Mouse (Mus musculus) midbrain, embryonic 11.5 days (tissue): ENCODE data around the gene Gm16253. TPM values are rescaled to one million over a fixed set of nuclear protein-coding genes. Genes with fewer than 3 reads are reported as not detected.

ENCODE experiments used
- ATAC-seq: fragments of 200-750 bp; cut with Nextera tagmentation; 2 replicates; pipeline ENCODE4 v1.8.0; 2017; ENCODE audit warnings: moderate TSS enrichment, moderate library complexity; ENCODE audit not compliant: low FRiP score
- DNase-seq: peaks from one replicate; pipeline ENCODE4 v3.0.0; 2015; ENCODE audit warnings: low spot score; ENCODE audit errors: missing footprints
- H3K27ac ChIP-seq: fragments of 300-500 bp; sonication (generic); 2 replicates; pipeline ENCODE4 v1.5.1; 2014; ENCODE audit warnings: low read depth, low read length
- H3K27me3 ChIP-seq: fragments of 300-500 bp; sonication (generic); 2 replicates; pipeline ENCODE4 v1.6.1; 2014; ENCODE audit warnings: mild to moderate bottlenecking, low read length, moderate library complexity, mixed read lengths; ENCODE audit not compliant: control insufficient read depth, insufficient read depth
- H3K36me3 ChIP-seq: fragments of 300-500 bp; sonication (generic); 2 replicates; pipeline ENCODE4 v1.6.1; 2014; ENCODE audit warnings: mild to moderate bottlenecking, low read length, moderate library complexity, mixed read lengths; ENCODE audit not compliant: control insufficient read depth, insufficient read depth
- H3K4me1 ChIP-seq: fragments of 300-500 bp; sonication (generic); 2 replicates; pipeline ENCODE4 v1.6.1; 2014; ENCODE audit warnings: low read length; ENCODE audit not compliant: control insufficient read depth, insufficient read depth
- H3K4me2 ChIP-seq: fragments of 300-500 bp; sonication (generic); 2 replicates; pipeline ENCODE4 v1.6.1; 2014; ENCODE audit warnings: mild to moderate bottlenecking, moderate library complexity
- H3K4me3 ChIP-seq: fragments of 300-500 bp; sonication (generic); 2 replicates; pipeline ENCODE4 v1.5.1; 2014; ENCODE audit warnings: low read depth, low read length
- H3K9ac ChIP-seq: fragments of 300-500 bp; sonication (generic); 2 replicates; pipeline ENCODE4 v1.6.1; 2014; ENCODE audit warnings: low read length
- H3K9me3 ChIP-seq: fragments of 300-500 bp; sonication (generic); 2 replicates; pipeline ENCODE4 v1.6.1; 2016; ENCODE audit warnings: low read length; ENCODE audit not compliant: control insufficient read depth
- WGBS: fragments of 180-500 bp; shearing (Covaris S2); extraction: QIAGEN DNeasy Blood & Tissue Kit; methylation state at CpG from one replicate; pipeline ENCODE4 v1.1.7; 2014; 5-methylcytosine and 5-hydroxymethylcytosine counted together
- polyA plus RNA-seq: library from polyadenylated mRNA; unstranded; fragments of >200 nt; fragmentation: Nextera tagmentation; extraction: Ambion mirVana; gene quantifications from 2 replicates; pipeline ENCODE4 v1.2.1, GENCODE M21; 2014

The Gm16253 gene
- polyA plus RNA-seq, 1 experiment from 2014 or later = 0.36 TPM

DNA sequence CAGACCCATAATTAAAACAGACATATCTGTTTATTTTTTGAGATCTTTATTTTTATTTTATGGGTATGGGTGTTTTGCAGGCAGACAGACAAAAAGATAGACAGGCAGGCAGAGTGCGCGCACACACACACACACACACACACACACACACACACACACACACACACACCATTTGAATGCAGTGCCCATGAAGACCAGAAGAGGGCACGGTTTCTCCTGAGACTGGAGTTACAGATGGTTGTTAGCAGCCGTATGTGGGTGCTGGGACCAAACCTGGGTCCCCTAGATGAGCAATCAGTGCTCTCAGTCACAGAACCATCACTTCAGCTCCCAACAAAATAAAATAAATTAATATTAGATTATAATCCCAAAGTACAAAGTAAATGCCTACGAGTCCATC is 6.6 kb downstream of the Gm16253 start:
- H3K4me2 ChIP-seq = no peak overlapping the region
- WGBS = 87% methylated on average over 5 of the region's 5 CpGs
- H3K9me3 ChIP-seq = no peaks in the 10 kb centered on the region
- no peak overlapping the region for H3K4me3 ChIP-seq
- H3K27ac ChIP-seq = no peak overlapping the region
- ATAC-seq (no peak), DNase-seq (no peak)
- no peaks in the 10 kb centered on the region for H3K36me3 ChIP-seq
- H3K27me3 ChIP-seq = no peaks in the 10 kb centered on the region
- H3K4me1 ChIP-seq = peaks cover 5% of the 10 kb centered on the region; the same call in 1 of the 2 replicates
- H3K9ac ChIP-seq = no peak overlapping the region

DNA sequence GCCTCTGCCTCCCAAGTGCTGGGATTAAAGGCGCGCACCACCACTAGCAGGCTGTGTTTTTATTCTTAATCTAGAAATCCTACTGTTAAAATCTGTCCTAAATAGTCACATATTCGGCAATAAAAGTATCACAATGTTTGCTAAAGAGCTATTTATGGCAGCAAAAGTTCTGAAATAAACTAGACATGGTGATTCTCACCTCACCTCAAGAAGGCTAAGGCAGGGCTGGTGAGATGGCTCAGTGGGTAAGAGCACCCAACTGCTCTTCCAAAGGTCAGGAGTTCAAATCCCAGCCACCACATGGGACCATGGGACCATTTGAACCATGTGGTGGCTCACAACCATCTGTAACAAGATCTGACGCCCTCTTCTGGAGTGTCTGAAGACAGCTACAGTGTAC is 13.9 kb downstream of the Gm16253 start:
- no peaks in the 10 kb centered on the region for H3K36me3 ChIP-seq
- no peak overlapping the region for H3K4me2 ChIP-seq
- H3K4me3 ChIP-seq = no peak overlapping the region
- peaks cover 8% of the 10 kb centered on the region for H3K4me1 ChIP-seq
- DNase-seq (no peak), ATAC-seq (no peak)
- 86% methylated on average over 4 of the region's 4 CpGs for WGBS
- no peaks in the 10 kb centered on the region for H3K9me3 ChIP-seq
- H3K27ac ChIP-seq = no peak overlapping the region
- peaks cover 7% of the 10 kb centered on the region for H3K27me3 ChIP-seq
- no peak overlapping the region for H3K9ac ChIP-seq

DNA sequence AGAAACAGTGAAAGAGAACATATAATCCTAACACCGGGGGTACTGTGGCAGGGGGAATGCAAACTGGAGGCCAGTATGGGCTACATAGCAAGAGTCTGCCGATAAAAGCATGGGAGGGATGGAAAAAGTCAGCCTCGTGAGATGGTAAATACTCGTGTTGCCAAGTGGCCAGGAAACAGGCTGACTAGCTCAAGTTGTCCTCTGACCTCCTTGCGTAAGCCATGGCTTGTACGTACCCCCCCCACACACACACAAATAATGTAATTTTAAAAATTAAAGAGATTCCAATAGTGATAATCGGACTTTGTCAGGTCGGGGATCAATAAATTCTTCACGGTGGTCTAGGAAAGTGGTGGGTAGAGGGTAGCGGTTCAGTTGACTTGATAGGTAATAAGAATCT is 16.6 kb downstream of the Gm16253 start:
- DNase-seq (no peak), ATAC-seq (peak; percentile 1; the same call in 1 of the 2 replicates)
- WGBS = 3% methylated on average over 10 of the region's 10 CpGs
- Histone ChIP-seq H3K27ac (no peak overlapping the region), H3K4me2 (peak overlapping the region; percentile 76), H3K9ac (peak overlapping the region; percentile 76), H3K27me3 (peaks cover 20% of the 10 kb centered on the region), H3K36me3 (no peaks in the 10 kb centered on the region), H3K4me3 (peak overlapping the region; percentile 70), H3K4me1 (peaks cover 32% of the 10 kb centered on the region), H3K9me3 (no peaks in the 10 kb centered on the region)

DNA sequence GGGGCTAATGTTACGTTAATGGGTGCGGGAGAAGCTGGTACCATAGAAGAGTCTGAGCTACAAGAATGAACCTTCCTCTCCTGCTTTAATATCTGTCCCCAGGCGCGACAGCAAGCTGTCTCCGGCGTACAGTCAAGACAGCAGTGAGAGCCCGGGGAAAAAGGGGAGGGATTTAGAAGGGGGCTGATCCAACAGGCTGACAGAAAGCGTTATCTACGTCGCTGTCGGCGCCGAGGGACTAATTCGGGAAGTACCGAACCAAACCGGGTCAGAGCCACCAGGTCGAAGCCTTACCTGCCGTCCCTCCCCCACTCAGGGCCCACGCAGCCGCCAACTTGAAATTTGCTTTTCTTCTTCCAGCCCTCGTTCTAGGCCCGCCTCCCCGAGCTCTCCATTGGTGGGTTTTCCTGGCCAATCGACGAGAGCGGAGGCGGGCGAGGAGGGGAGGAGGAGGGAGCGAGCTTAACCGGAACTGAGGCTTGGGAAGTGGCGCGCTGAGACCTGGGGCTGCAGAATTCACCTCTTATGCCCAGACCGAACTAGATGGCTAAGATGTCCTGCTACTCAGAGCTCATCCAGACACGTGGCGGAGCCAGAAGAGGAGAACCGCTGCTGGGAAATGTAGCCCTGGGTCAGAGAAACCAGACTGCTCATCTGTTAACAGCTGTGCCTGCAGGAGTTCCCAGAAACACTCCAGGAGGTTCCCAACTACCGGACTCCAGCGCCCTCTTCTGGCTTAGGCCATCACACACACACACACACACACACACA is 17.2 kb downstream of the Gm16253 start, which contains the start of gene Polr3gl:
TSS of gene Polr3gl (minus strand) at position 392 of the 771 bp plus-strand sequence.
- under 1% methylated on average over 38 of the region's 38 CpGs for WGBS
- ATAC-seq = peak; percentile 87
- no peaks in the 10 kb centered on the region for H3K9me3 ChIP-seq
- H3K27me3 ChIP-seq = peaks cover 22% of the 10 kb centered on the region
- no peaks in the 10 kb centered on the region for H3K36me3 ChIP-seq
- peak within 1 kb of the TSS; percentile 65 for H3K27ac ChIP-seq
- H3K4me1 ChIP-seq = peaks cover 36% of the 10 kb centered on the region
- H3K4me3 ChIP-seq = peak within 1 kb of the TSS; percentile 70
- H3K4me2 ChIP-seq = peak within 1 kb of the TSS; percentile 76
- H3K9ac ChIP-seq = peak within 1 kb of the TSS; percentile 76
- DNase-seq = peak; percentile 99

DNA sequence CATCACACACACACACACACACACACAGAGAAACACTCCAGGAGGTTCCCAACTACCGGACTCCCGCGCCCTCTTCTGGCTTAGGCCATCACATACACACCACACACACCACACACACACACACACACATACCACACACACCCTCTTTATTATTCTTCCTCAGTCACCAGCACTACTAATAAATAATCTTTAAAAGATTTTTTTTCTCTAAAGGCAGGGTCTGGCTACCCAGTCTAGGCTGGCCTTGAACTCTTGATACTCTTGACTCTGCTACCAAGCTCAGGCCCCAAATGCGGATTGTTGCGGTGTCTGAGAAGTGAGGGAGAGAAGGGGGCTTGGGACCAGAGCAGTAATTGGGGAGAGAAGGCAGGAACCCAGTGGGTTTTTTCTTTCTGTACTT is 18.1 kb downstream of the Gm16253 start:
- DNase-seq = no peak
- Histone ChIP-seq H3K4me1 (peaks cover 36% of the 10 kb centered on the region), H3K9ac (no peak overlapping the region), H3K27me3 (peaks cover 24% of the 10 kb centered on the region), H3K4me3 (no peak overlapping the region), H3K27ac (no peak overlapping the region), H3K4me2 (no peak overlapping the region), H3K36me3 (no peaks in the 10 kb centered on the region), H3K9me3 (no peaks in the 10 kb centered on the region)
- WGBS = 83% methylated on average over 5 of the region's 5 CpGs
- no peak for ATAC-seq

- Histone ChIP-seq H3K9me3 (no peaks in the 10 kb centered on the region), H3K9ac (no peak overlapping the region; the same call in 1 of the 2 replicates), H3K27ac (no peak overlapping the region), H3K27me3 (peaks cover 24% of the 10 kb centered on the region), H3K4me2 (peak overlapping the region; percentile 96; the same call in 1 of the 2 replicates), H3K4me3 (no peak overlapping the region), H3K4me1 (peaks cover 43% of the 10 kb centered on the region), H3K36me3 (no peaks in the 10 kb centered on the region)
- WGBS = 26% methylated on average over 6 of the region's 6 CpGs
- ATAC-seq = no peak
- DNase-seq = peak; percentile 87
Measured at GRCm38 (mm10) chr3:96595661-96596060, 18.9 kb downstream of the Gm16253 start.

DNA sequence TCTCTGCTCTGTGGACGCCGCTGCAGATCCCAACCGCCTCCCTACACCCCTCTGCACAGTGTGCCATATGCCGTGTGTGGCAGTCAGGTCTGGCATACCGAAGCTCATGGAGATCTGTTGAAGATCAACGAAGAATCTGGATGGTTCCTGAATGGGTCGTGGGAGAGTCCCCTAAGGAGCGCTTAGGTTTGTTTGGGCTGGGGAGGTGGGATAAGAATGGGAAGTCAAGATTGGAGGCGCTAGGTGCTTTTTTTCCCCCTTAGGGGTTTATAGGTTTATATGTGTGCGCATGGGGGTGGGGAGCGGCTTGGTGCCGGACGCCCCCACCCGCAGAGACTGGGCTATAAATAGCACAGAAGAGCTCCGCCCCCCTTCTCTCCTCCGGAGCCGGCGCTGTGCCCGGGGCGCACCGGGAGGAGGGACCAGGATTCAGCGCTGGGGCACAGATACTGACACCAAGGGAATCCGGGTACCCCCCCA is 19.5 kb downstream of the Gm16253 start, which contains the start of gene Ankrd34a:
TSS of gene Ankrd34a (plus strand) at position 409 of the 480 bp plus-strand sequence.
- ATAC-seq = no peak
- H3K4me3 ChIP-seq = peak within 1 kb of the TSS; percentile 44
- H3K4me2 ChIP-seq = peak within 1 kb of the TSS; percentile 96
- H3K27me3 ChIP-seq = peaks cover 24% of the 10 kb centered on the region
- no peaks in the 10 kb centered on the region for H3K9me3 ChIP-seq
- H3K36me3 ChIP-seq = no peaks in the 10 kb centered on the region
- 2% methylated on average over 19 of the region's 23 CpGs for WGBS
- peak within 1 kb of the TSS; percentile 74 for H3K9ac ChIP-seq
- H3K4me1 ChIP-seq = peaks cover 43% of the 10 kb centered on the region
- peak; percentile 93 for DNase-seq
- no peak within 1 kb of the TSS for H3K27ac ChIP-seq

DNA sequence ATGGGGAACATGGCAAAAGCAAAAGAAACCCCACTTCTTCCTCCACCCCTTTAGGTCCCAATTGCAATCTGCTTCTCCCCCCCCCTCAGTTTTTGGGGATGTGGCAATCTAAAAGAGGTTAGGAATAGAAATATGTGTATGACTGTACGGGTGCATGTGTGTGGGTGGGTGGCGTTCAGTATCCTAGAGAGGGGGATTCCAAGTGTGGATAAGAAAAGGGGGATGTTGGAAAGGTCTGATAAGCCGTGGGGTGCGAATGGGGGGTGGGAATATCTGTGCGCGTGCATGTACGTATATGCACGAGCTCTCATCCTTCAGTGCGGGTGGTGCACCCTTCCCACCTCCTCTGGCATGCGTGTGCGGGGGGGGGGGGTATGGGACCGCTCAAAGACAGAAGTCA is 20.1 kb downstream of the Gm16253 start:
- no peaks in the 10 kb centered on the region for H3K36me3 ChIP-seq
- peak overlapping the region; percentile 96 for H3K4me2 ChIP-seq
- peaks cover 43% of the 10 kb centered on the region for H3K4me1 ChIP-seq
- 4% methylated on average over 10 of the region's 12 CpGs for WGBS
- H3K4me3 ChIP-seq = peak overlapping the region; percentile 44
- H3K27ac ChIP-seq = no peak overlapping the region
- ATAC-seq (no peak), DNase-seq (peak; percentile 90)
- H3K9ac ChIP-seq = peak overlapping the region; percentile 74
- H3K27me3 ChIP-seq = peaks cover 24% of the 10 kb centered on the region
- H3K9me3 ChIP-seq = no peaks in the 10 kb centered on the region

DNA sequence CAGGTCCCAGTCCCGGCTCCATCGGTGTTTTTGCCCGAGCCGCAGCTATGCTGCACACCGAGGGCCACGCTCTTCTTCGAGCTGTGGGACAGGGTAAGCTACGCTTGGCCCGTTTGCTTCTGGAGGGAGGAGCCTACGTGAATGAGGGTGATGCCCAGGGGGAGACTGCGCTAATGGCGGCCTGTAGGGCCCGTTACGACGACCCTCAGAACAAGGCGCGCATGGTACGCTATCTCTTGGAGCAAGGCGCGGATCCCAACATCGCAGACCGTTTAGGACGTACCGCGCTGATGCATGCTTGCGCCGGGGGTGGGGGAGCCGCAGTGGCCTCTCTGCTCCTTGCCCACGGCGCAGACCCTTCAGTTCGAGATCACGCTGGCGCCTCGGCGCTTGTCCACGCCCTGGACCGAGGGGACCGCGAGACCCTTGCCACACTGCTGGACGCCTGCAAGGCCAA is 20.7 kb downstream of the Gm16253 start:
- Histone ChIP-seq H3K27me3 (peaks cover 24% of the 10 kb centered on the region), H3K4me3 (peak overlapping the region; percentile 44), H3K9ac (peak overlapping the region; percentile 74), H3K4me1 (peaks cover 46% of the 10 kb centered on the region), H3K4me2 (peak overlapping the region; percentile 96), H3K36me3 (no peaks in the 10 kb centered on the region), H3K9me3 (no peaks in the 10 kb centered on the region), H3K27ac (peak overlapping the region; percentile 54)
- DNase-seq (peak; percentile 96), ATAC-seq (0 out of 2 replicates have a peak, but pooled peaks have one; percentile 6)
- WGBS = under 1% methylated on average over 40 of the region's 40 CpGs
